Mouse (Mus musculus) megakaryocyte-erythroid progenitor cell, adult 5-6 weeks (primary cell): Measurements from ENCODE around the gene Tmem81. TPM values are rescaled to one million over a fixed set of nuclear protein-coding genes. Genes with fewer than 3 reads are reported as not detected.

ENCODE experiments used
- ATAC-seq: replicated peaks from 2 replicates; pipeline ENCODE4 v1.8.0; 2016; ENCODE audit warnings: mild to moderate bottlenecking, inconsistent platforms; ENCODE audit not compliant: severe bottlenecking, poor library complexity, low FRiP score, low TSS enrichment
- total RNA-seq, 2 experiments: library from RNA; stranded (forward) in 1 of 2; stranded (reverse) in 1 of 2; fragments of 200-1000, 215-1000 nt in 1 of 2; fragments of >200 nt in 1 of 2; fragmentation: Nextera tagmentation in 1 of 2; gene quantifications; 2 replicates each; pipeline ENCODE4 v1.2.3; 2014 to 2017

The Tmem81 gene
- total RNA-seq, 2 experiments from 2014 or later, result 2.3 to 8.0 TPM

- ATAC-seq, result no peak
Measured at GRCm38 (mm10) chr1:132516776-132517175, 10.7 kb downstream of the Tmem81 start.

GRCm38 (mm10) chr1:132518621-132519020 is 12.6 kb downstream of the Tmem81 start:
- no peak for ATAC-seq

GRCm38 (mm10) chr1:132519734-132520133 is 13.7 kb downstream of the Tmem81 start:
- no peak for ATAC-seq

- peak; percentile 78 for ATAC-seq
Measured at GRCm38 (mm10) chr1:132520764-132521163, 14.7 kb downstream of the Tmem81 start.

DNA sequence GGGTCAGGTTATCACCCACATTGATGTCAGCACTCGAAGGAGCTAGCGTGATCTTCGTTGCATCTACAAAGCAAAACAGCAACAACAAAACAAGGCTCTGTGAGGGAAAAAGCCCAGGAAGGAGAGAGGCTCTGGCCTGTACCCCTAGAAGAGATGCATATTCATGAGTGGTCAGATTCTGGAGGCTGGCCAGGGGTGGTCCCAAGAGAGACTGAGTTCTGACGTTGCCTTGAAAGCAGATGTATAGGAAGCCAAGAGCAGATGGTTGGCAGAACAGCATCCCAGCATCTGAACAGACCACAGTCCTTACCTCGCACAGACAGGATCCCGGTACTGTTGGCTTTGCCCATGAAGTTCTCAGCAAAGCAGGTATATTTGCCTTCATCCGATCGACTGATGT is 17.0 kb downstream of the Tmem81 start:
- no peak for ATAC-seq

DNA sequence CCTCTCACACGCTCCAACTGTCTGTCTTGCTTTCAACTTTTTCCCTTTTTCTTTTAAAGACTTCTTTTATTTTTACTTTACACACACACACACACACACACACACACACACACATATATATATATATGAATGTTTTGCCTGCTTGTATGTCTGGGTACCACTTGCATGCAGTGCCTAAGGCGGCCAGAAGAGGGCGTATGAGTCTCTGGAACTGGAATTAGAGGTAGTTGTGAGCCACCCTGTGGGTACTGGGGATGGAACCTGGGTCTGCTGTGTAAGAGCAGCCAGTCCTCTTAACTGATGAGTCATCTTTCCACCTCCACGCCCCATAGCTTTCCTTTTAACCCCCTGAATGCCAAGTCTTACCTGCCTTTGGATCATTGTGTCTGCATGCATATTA is 17.9 kb downstream of the Tmem81 start:
- no peak; the same call in 1 of the 2 replicates for ATAC-seq

GRCm38 (mm10) chr1:132525832-132526231 is 19.8 kb downstream of the Tmem81 start:
- 0 out of 2 replicates have a peak, but pooled peaks have one; percentile 27 for ATAC-seq

DNA sequence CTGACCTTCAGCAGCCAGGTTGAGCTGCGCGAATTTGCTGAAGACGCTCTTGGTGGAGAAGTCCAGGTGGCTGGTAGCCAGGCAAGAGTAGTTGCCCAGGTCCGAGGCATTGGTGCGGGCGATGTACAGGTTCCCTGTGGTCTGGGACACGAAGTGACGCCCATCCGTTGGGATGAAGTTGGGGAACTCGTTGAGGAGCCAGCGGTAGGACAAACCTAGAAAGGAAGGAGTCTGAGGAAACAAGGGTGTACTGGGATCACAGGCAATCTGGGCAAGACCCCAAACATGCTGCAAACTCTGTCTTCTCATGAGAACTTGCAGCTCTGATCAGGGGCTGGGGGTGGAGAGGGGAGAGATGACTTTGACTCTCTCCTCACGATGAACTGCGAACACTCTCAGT is 22.0 kb downstream of the Tmem81 start:
- no peak for ATAC-seq

- ATAC-seq, result no peak
Measured at GRCm38 (mm10) chr1:132528647-132529334, 22.8 kb downstream of the Tmem81 start.

GRCm38 (mm10) chr1:132530631-132531191 is 24.7 kb downstream of the Tmem81 start:
- no peak for ATAC-seq

DNA sequence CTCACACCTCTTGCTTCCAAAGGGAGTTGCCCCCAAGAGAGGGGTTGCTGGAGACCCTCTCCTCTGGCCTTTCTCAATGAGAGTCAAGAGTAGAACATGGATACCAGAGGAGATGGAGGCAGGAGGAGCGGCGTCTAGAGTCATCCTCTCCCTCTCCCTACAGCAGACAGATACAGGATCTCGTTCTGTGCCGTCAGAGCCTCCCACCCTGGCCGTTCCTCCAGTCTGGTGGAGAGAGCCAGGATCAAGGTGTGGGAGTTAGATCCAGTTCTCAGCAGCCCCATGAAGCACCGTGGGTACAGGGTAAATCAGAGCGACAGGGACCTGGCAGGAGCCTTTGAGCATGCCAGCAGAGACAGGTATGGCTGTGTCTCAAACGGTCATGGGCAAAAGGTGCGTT is 26.5 kb downstream of the Tmem81 start:
- no peak for ATAC-seq

GRCm38 (mm10) chr1:132533840-132534239 is 27.8 kb downstream of the Tmem81 start:
- ATAC-seq, result no peak

DNA sequence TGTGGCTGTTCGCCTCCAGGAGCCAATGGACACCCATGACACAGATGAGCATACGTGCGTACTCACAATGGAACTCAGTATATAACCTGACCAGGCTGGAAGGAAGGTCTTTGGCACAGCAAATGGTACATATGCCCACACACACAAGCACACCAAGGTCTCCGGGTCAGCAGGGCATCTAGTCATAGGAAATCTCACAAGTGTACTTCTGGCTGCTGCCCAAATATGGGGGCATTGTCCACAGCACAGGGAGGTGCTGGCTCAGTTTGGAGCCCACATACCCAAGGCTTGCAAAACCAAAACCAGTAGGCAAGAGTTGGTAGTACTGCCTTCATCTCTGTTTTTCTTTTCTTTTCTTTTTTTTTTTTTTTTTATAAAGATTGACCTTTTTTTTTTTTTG is 29.5 kb downstream of the Tmem81 start:
- ATAC-seq, result no peak

DNA sequence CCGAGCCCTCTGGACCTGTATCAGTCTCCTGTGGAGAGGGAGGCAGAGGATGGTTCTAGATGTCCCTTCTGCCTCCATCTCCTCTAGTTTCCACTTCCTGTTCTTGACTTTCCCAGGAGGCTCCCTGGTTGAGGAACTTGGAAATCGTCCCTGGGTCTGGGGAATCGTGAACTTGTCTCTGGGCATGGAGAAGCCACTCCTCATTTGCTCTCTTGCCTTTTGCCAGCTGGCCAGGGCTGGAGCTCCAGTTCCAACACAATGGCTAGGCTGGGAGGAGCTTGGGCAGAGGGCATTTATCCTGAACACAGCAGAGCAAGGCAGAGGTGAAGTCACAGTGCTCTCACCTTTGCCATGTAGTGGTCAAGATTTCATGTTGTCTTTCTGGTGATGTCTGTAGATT is 30.4 kb downstream of the Tmem81 start:
- no peak for ATAC-seq

GRCm38 (mm10) chr1:132537736-132538135 is 31.7 kb downstream of the Tmem81 start:
- ATAC-seq, result no peak

DNA sequence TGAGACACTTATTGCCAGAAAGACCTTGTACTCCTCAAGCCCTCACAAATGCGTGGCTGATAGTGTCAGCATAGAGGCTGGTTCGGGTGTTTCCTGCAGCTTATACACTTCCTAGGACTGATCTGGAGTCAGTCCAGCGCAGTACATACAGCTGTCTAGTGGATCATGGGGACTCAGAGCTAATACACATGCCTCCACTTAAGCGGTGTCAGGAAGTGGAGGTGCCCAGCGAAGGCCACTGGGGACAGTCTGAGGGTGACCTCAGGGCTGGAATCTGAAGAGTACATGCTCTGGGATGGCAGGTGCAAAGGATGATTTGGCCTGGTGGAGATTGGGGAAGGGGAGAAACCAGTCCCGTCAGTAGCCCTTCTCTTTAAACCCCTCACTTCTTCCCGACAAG is 34.7 kb downstream of the Tmem81 start:
- no peak for ATAC-seq

DNA sequence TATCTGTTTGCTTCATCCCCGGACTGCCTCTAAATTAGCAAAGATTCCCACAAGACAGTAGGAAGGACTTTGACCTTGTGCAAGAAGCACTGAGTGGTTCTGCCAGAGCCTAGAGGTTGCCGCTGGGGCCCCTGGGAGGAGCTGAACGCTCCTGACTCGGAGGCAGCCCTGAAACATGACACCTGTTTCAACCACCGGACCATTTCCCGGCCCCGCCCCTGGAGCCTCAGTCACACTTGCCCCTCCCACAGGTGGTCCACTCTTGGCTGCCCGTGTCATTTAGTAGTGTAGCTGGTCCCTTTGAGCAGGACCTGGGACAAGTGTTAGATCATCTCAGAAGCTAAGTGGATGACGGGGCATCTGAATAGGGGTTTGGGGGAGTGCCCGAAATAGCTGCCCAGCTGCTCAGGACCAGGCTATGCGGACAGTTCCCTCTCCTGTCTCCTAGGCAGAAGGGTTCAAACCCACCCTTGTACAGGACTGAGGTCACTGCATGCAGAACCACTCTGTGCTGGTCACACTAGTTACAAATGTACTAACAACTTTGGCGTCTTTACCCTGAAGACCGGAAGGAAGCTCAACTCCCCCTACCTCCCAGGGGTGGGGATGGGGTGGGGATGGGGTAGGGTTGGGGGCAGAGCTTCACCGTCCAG is 35.3 kb downstream of the Tmem81 start:
- ATAC-seq, result no peak

DNA sequence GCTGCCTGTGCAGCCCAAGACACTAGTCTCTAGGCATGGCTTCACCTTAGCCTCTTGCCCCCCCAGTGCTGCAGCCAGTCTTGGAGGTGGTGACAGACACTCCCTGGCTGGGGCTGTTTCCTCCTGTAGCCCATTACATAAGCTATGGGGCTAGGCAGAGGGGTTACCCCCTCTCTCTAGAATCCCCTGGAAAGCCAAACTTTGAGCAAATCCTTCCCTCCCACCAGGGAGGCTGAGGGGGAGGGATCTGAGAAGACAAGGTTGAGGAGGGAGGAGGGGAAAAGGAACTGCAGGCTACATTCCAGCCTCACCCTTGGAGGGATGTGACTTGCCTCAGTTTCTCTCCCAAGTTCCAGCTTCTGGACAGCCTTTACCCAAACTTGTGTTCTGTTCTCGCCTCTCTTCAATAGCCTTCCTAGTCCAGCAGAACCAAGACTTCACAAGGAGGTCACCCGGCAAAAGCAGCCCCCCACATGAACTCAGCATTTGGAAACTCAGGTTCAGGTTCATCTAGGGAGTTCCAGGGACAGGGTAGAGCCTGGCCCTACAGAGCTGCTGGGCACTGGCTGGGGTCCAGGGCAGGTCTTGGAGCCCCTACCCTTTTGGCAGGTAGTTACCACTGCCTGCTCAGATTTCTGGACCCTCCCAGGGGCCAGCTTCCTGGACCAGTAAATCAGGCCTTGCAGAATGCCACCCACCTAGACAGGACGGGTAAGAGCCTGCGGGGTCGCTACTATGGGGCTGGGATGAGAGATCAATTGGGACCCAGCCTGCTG is 36.0 kb downstream of the Tmem81 start:
- no peak for ATAC-seq

- ATAC-seq, result no peak
Measured at GRCm38 (mm10) chr1:132542762-132543306, 36.8 kb downstream of the Tmem81 start, which contains the start of gene Cntn2. Gene Cntn2 (minus strand): TSS chr1:132543256.

- ATAC-seq, result no peak
Measured at GRCm38 (mm10) chr1:132543789-132544188, 37.8 kb downstream of the Tmem81 start.
